Mouse (Mus musculus) ZHBTc4 (cell line): Measurements from ENCODE around the gene Atp6ap1l.

ENCODE experiments used
- DNase-seq: peaks from one replicate; pipeline ENCODE4 v3.0.0-alpha.2; 2011; ENCODE audit warnings: low read depth, low spot score

The Atp6ap1l gene

DNA sequence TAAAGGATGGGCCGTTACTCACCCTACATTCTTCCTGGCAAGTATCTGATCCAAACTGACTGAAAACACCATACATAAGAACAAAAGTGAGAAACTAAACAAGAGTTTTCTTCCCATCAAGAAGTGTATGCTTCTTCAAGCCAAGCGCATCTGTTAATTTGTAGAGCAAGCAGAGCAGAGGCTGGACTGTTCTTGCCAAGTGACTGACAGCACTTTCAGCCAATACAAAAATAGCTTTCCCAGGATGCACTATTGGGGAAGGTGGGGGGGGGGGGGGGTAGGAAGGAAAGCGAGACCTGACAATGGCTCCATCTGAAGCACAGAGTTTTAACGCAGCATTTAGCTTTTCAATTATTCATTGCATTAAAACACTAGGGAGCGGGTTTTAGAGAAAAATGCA lies at the start of gene Atp6ap1l:
TSS of gene Atp6ap1l (minus strand) at position 180 of the 400 bp plus-strand sequence.
- peak; percentile 12 for DNase-seq

GRCm38 (mm10) chr13:90939600-90939999 lies 34.4 kb upstream of the Atp6ap1l start:
- no peak for DNase-seq

GRCm38 (mm10) chr13:90939192-90939591 lies 34.0 kb upstream of the Atp6ap1l start:
- no peak for DNase-seq

DNA sequence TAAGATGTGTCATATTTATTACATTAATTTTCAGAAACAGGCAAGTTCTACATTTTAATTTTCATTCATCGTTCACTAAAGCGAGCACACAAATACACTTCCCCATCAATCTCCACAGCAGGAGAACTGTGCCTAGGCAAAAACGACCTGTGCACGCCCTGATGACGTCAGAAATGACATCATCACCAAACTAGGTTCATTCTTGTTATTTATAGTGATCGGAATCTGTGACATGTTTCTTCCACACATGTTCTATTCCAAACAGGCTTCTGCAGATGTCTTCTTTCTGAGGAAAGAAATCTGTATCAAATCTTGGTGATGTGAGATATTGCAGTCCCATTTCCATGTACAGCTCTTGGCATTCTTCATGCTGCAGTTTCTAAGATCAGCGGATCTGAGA lies 30.7 kb upstream of the Atp6ap1l start:
- no peak for DNase-seq

GRCm38 (mm10) chr13:90933256-90933655 lies 28.1 kb upstream of the Atp6ap1l start:
- DNase-seq: no peak

DNA sequence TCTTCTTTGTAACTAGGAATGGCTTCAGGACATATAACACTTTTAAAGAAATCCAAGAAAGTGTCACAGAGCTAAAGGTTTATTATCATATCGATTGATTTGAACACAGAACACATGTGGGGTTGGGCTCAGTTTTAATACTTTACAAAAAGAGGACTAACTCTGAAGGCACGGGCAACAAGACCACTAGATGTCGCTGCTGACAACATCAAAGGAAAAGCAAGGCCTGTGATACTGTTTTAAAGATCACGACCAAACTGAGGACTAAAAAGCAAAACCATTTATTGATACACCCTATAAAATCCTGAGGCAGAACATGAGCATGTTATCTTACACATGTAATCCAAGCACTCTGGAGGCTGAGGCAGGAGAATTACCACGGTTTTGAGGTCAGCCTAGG lies 24.7 kb upstream of the Atp6ap1l start:
- peak; percentile 81 for DNase-seq

DNA sequence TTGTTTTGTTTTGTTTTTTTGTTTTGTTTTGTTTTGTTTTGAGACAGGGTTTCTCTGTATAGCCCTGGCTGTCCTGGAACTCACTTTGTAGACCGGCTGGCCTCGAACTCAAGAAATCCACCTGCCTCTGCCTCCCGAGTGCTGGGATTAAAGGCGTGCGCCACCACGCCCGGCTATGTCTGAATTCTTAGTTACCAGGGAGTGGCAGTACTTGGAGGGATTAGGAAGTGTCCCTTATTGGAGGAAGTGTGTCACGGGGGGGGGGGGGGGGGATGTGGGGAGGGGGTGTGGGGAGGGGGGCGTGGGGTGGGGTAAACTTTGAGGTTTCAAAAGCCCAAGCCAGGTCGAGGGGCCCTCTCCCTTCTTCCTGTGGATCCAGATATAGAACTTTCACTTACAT lies 23.1 kb upstream of the Atp6ap1l start:
- DNase-seq: peak; percentile 53

GRCm38 (mm10) chr13:90926938-90927633 lies 21.9 kb upstream of the Atp6ap1l start:
- peak; percentile 60 for DNase-seq

DNA sequence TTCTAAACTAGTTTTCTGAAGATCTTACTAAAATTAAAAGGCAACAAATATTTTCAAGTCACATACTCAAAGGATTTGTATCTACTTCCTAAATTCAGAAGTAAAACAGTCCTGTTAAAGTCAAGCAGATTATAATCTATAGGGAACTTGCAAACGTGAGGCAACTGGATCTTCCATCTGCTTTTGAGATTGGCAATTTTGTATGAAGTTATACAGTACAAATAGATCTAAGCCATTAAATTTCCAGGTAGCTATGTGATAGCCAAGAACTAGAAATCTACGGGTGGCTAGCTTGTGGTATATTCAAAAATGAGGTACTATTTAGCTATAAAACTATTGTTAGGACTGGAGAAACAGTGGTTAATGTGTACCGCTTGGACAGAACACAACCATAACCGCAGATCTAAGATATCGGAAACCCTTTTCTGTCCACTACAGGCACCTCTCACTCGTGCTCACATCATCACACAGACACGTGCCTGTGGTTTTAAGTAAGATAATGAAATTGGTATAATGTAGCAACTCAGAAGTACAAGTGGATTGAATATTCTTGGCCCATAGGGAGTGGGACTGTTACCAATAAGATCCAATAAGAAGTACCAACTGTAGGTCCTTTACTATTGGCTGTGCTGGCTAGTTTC lies 21.1 kb upstream of the Atp6ap1l start:
- DNase-seq: peak; percentile 51

- DNase-seq: peak; percentile 86
These were observed 20.0 kb upstream of the Atp6ap1l start for GRCm38 (mm10) chr13:90925191-90925590.

DNA sequence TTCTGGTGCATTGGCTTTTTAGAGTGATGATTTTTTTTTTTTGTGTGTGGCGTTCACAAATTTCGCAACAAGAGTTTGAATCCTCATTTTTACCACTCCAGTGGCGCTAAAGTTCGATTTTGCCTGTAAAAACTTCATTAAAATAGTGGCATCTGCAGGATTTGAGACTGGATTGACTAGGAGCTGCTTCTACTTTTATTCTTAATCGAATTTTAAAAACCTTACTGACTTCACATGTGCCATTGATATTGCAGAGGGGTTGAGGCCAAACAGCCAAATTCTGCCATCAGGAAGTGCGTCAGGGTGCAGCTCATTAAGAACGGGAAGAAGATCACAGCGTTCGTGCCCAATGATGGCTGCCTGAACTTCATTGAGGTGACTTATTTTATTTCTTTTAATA lies 18.9 kb upstream of the Atp6ap1l start:
- DNase-seq: peak; percentile 32

DNA sequence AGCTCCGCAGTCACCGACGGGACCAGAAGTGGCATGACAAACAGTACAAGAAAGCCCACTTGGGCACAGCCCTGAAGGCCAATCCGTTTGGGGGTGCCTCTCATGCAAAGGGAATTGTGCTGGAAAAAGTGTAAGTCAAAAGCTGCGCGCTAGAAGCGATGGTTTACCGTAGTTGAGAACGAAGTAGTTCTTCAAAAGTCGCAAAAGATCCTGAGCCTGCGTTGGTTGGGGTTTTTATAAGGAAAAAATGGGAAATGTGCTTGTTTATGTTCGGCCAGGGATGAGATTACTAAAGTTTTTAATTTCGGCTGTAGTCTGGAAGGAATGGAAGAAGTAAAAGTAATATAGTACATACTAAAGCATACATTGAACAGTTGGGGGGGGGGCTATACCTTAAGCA lies 18.5 kb upstream of the Atp6ap1l start:
- peak; percentile 33 for DNase-seq

- DNase-seq: peak; percentile 93
These were observed 17.8 kb upstream of the Atp6ap1l start, which contains the start of gene Rps23 for GRCm38 (mm10) chr13:90922751-90923612. Gene Rps23, plus strand, starts transcription at chr13:90922958.

DNA sequence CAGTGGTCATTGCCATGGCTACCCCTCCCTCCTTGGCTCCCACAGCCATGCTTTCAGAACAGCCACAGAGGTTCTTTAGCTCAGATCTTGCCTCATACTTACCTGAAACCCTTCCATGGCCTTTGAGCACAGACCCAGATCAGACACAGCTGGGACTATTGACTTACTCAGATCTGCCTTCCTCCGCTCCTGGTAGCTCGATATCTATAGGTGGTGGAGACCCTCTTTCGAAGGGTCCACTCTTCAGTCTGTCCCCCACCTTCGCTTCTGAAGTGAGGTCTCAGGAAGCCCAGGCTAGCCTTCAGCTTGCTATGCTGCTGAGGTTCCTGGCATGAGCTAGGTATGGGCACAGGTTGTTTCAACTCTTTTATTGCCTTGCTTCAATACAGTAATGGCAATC lies 9.6 kb upstream of the Atp6ap1l start:
- DNase-seq: no peak

DNA sequence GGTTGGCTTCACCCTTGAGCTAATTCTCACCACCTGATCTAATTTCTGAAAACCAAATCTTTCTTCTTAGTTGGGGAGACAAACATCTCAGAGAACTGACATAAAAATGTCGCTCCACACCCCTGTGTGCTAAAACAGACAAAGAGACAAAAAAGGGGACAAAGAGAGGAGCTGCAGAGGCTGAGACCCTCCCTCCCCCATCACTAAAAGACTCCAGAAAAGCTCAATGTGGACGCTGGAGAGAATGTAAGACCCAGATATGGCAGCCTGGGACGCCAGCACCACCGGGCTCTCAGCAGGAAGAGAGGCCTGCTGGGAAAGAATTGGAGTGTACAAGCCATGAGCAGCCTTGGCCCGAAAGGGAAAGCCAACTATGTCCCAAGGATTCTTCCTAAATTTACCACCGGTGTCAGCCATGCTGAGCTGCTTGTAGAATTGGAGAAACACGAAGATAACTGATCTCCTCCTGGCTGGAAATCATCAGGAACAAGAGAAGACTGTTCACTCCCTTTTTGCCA lies 8.6 kb upstream of the Atp6ap1l start:
- DNase-seq: no peak

DNA sequence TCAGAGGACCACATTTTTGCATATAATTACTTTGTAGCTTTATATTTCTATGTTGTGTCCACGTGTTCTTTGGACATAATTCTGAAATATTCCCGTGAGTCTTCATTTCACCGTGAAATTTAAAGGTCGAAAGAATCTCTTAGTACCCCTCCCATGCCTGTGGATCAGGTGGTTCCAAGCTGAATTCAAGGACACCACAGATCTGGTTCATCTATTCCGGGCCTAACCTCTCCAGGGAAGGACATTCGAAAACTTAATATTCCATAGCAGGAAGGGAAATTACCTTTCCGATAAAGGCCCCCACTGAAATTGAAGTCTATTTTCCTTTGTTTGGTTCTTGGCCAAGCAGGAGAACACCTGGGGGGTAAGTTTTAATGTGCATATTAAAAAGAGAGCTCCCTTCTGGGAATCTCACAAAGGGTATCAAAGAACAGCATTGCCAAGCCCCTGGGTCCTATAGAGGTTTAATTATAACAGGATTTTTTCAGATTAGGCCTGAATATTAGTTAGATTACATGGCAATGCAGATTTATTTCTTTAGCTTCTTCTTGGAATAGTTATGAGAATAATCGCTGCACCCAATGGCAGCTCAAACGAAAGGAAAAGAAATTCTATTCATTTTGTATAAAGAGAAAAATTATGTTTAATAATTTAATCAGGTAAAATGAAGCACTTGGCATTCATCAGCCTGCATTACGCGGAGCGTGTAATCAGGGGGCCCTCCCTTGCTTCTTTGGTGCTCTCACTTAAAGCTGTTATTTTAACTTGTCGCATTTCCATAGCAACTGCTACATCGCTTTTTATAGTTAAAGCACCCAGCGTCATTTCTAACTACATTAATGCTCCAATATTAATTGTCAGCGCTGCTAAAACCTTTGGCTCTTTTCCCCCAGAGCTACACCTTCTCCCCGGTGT lies 7.9 kb upstream of the Atp6ap1l start:
- DNase-seq: no peak

- peak; percentile 7 for DNase-seq
These were observed 2.2 kb upstream of the Atp6ap1l start for GRCm38 (mm10) chr13:90907376-90907775.

DNA sequence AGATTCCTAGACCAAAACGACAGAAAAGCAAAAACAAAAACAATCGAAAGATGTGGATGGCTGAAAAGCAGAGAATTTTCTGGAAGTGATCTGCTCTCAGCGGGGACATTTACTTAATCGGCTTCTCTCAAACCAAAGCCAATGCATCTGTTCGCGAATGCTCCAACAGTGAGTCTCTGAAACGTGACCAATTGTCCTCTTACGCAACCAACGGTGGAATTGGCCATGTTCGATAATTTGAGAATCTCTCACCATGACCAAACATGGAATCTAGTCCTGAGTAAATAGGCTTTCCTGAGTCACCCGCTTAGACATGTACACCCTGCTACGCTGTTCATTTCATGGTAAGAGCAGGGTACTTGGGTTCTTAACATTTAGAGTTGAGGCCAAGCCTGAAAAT lies 8.3 kb downstream of the Atp6ap1l start:
- DNase-seq: no peak

GRCm38 (mm10) chr13:90896098-90896497 lies 9.1 kb downstream of the Atp6ap1l start:
- no peak for DNase-seq

GRCm38 (mm10) chr13:90894819-90895218 lies 10.3 kb downstream of the Atp6ap1l start:
- DNase-seq: no peak

GRCm38 (mm10) chr13:90890111-90890510 lies 15.0 kb downstream of the Atp6ap1l start:
- DNase-seq: no peak
